Mouse (Mus musculus) brain, embryonic 14.5 days (tissue): ENCODE measurements around the gene Dhx29. TPM values are rescaled to one million over a fixed set of nuclear protein-coding genes. Genes with fewer than 3 reads are reported as not detected.

Source experiments
- DNase-seq: peaks from one replicate; pipeline ENCODE4 v3.0.0-alpha.2; 2011; ENCODE audit warnings: low read depth
- CTCF ChIP-seq: fragments of 200-500 bp; IDR thresholded peaks from 2 replicates; pipeline ENCODE4 v1.5.1; 2012; ENCODE audit warnings: inconsistent platforms, mild to moderate bottlenecking, moderate library complexity, borderline replicate concordance; ENCODE audit not compliant: insufficient read depth, insufficient read length; ENCODE audit errors: extremely low read depth
- POLR2A ChIP-seq: fragments of 200-500 bp; IDR thresholded peaks from 2 replicates; pipeline ENCODE4 v1.6.1; 2012; ENCODE audit warnings: mild to moderate bottlenecking, inconsistent platforms, borderline replicate concordance; ENCODE audit not compliant: poor library complexity, insufficient read depth, insufficient read length, severe bottlenecking; ENCODE audit errors: extremely low read depth
- polyA plus RNA-seq: library from polyadenylated mRNA; depleted of rRNA; stranded (reverse); fragments of >200 nt; gene quantifications from 2 replicates; pipeline ENCODE4 v1.2.3, GENCODE M21; 2012

The Dhx29 gene
- polyA plus RNA-seq, 1 experiment, result 18.9 TPM

GRCm38 (mm10) chr13:112988866-112989265, 61.6 kb downstream of the Dhx29 start:
- peak; percentile 35 for DNase-seq
- no peak for TF ChIP-seq POLR2A
- TF ChIP-seq CTCF, result no peak

GRCm38 (mm10) chr13:112989541-112989940, 62.3 kb downstream of the Dhx29 start:
- peak; percentile 29 for DNase-seq
- TF ChIP-seq CTCF, result no peak
- TF ChIP-seq POLR2A, result no peak

GRCm38 (mm10) chr13:112990346-112990745, 63.1 kb downstream of the Dhx29 start:
- TF ChIP-seq POLR2A (no peak), CTCF (no peak)
- no peak for DNase-seq

DNA sequence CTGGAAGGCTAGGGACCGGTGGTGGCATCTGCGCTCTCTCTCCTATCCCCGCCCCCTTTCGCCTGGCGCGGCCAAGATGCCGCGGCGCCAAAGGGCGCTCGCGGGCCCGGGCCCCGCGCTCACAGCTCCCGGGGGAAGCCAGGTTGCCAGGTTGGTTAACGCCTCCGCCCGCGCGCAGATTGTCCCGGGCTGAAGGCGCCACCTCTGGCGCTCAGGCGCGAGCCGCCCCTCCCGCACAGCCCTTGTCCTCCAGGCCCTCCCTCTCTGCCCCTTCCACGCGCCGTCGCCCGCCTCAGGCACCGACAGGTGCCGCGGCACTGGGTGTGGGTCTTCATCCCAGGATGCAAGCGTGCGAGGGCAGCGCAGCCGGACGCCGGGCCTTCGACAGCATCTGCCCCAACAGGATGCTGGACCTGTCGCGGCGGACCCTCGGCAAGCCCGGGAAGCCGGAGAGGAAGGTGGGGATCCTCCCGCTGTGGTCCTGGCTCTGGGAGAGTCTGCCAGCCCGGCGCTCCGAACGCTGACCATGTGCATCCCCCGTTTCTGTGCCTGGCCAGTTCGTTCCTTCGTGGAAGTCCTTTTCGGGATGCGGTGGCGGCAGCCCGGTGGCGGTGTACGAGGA, 66.4 kb downstream of the Dhx29 start, which contains the start of gene Mcidas:
Mcidas (plus strand) TSS at position 315 of the 622 bp plus-strand sequence.
- peak; percentile 42 for DNase-seq
- TF ChIP-seq CTCF, result no peak
- TF ChIP-seq POLR2A, result no peak

GRCm38 (mm10) chr13:112994191-112994590, 66.9 kb downstream of the Dhx29 start:
- TF ChIP-seq POLR2A (no peak), CTCF (peak; percentile 78)
- DNase-seq, result peak; percentile 78

DNA sequence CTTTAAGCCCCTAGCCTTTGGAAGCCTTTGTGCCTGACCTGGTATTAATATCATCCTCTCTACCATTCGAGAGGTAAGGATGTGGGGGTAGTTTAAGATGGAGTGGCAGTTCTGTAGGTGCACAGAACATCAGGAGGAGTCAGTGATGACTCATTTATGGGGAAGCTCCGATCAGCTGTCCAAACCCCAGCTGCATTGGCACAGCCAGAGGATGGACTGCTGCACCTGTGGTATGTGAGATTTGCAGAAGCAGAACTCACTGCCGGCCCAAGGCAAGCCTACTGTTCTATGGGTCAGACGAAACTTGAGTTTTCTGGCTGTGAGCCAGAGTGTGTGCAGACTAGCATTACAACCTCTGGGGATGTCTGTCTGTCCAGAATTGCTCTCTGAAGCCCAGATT, 69.2 kb downstream of the Dhx29 start:
- DNase-seq, result no peak
- TF ChIP-seq POLR2A, result no peak
- TF ChIP-seq CTCF, result no peak

DNA sequence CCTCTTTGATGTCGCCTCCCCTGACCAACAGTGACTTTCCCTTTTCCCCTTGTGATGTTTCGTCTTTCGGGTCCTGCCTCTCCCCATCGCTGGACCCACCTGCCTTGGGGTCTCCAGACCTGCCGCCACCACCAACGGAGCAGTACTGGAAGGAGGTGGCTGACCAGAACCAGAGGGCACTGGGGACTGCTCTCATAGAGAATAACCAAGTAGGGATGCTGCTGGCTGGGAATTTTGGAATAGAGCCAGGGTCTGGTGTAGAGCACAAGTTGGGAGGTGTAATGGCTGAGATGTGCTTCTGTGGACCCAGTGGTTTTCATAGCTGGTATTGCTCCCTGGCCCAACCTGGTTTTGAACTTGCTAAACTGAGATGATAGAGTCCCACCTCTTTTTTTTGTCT, 70.1 kb downstream of the Dhx29 start:
- DNase-seq, result no peak
- TF ChIP-seq POLR2A (no peak), CTCF (no peak)

- TF ChIP-seq POLR2A (no peak), CTCF (no peak)
- DNase-seq, result peak; percentile 71
Observed at GRCm38 (mm10) chr13:112998427-112999201, 71.4 kb downstream of the Dhx29 start.

- no peak for TF ChIP-seq CTCF
- TF ChIP-seq POLR2A, result no peak
- DNase-seq, result no peak
Observed at GRCm38 (mm10) chr13:113000090-113000489, 72.8 kb downstream of the Dhx29 start.

- no peak for DNase-seq
- TF ChIP-seq POLR2A, result no peak
- TF ChIP-seq CTCF, result no peak
Observed at GRCm38 (mm10) chr13:113000576-113001318, 73.5 kb downstream of the Dhx29 start.

GRCm38 (mm10) chr13:113012683-113013082, 85.4 kb downstream of the Dhx29 start:
- DNase-seq, result no peak
- TF ChIP-seq POLR2A (no peak), CTCF (no peak)

DNA sequence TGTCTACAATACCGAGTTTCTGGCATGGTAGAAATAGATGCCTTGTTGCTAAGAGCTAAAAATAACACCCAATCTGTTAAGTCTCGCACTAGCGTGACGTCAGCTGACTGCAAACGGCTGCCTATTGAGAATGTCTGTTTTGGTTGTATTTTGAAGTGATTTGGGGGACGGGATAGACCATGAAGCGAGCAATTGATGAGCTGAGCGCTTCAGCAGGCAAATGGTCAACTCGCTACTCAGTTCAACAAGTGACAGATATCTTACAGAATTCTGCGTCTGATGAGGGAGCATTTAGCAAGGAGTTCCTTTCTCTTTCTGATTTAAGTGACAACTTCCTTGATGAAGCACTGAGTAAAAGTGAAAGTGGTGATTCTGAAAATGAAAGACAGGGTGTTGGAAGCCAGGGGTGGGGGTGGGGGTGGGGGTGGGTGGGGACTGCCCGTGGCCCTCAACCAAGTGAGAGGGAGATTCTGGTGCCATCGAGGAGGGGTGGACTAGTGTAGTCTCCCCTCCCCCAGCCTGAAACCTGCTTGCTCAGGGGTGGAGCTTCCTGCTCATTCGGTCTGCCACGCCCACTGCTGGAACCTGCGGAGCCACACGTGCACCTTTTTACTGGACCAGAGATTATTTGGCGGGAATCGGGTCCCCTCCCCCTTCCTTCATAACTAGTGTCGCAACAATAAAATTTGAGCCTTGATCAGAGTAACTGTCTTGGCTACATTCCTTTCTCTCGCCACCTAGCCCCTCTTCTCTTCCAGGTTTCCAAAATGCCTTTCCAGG, 86.1 kb downstream of the Dhx29 start:
- DNase-seq, result peak; percentile 86
